Mouse (Mus musculus) heart, adult 2 months (tissue): ENCODE data around the gene Supt5.

Source experiments
- CTCF ChIP-seq: fragments of 200-600 bp; IDR thresholded peaks from 2 replicates; pipeline ENCODE4 v1.8.1; 2022; ENCODE audit warnings: antibody characterized with exemption, mild to moderate bottlenecking, moderate library complexity
- POLR2A ChIP-seq: fragments of 200-500 bp; IDR thresholded peaks from 2 replicates; pipeline ENCODE4 v1.6.1; 2011; ENCODE audit warnings: mild to moderate bottlenecking, low read depth, low read length, control low read depth; ENCODE audit not compliant: insufficient read depth

DNA sequence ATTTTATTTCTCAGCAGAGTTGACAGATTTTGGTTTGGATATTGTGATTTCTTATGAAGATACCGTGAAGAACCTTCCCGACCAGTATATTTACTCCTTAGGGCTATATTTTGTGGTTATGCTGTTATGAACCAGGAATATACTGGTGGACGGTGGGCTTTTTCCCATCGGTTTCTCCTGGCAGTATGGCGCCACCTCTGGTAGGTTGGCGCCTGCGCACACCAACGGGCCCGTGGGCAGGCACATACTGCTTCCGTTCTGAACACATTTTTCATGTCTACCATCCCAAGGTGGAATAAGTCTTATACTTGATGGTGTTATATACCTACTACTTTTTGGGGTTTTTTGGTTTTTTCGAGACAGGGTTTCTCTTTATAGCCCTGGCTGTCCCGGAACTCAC, 69.2 kb downstream of the Supt5 start:
- TF ChIP-seq CTCF (peak; percentile 31; the same call in 1 of the 2 replicates), POLR2A (no peak)
